Mouse (Mus musculus) thymus, postnatal 0 days (tissue): ENCODE measurements around the gene Urm1. TPM values are rescaled to one million over a fixed set of nuclear protein-coding genes. Genes with fewer than 3 reads are reported as not detected.

Experiments used
- microRNA-seq: library from miRNA; unstranded; fragments of <30 nt; microRNA quantifications from one replicate; pipeline ENCODE4, GENCODE M21; 2016; ENCODE audit warnings: borderline number of aligned reads
- polyA plus RNA-seq: library from polyadenylated mRNA; unstranded; fragments of >200 nt; fragmentation: Nextera tagmentation; extraction: Ambion mirVana; gene quantifications from 2 replicates; pipeline ENCODE4 v1.2.1, GENCODE M21; 2015

Gene Urm1
- polyA plus RNA-seq, 1 experiment from 2014 or later = 18.0 TPM

Small RNAs within 50 kb of the gene (microRNA-seq; reads per million reads assigned to microRNA genes)
- gene Mir219a-2 = not detected
- not detected for gene Mir219b

Other genes with a start within 250 kb of the Urm1 start
- 16.0 and 19.1 TPM in 2 replicates for gene Rapgef1, start 200.4 kb upstream of the Urm1 start, polyA plus RNA-seq
- 0.19 TPM in 1 of 2 replicates, not detected in the other for gene Gm13420, start 68.4 kb upstream of the Urm1 start, polyA plus RNA-seq
- gene Gm13547, start 60.8 kb upstream of the Urm1 start, polyA plus RNA-seq = not detected in 2 replicates
- 13.9 and 14.9 TPM in 2 replicates for gene Coq4, start 32.6 kb upstream of the Urm1 start, polyA plus RNA-seq
- 21.3 and 27.7 TPM in 2 replicates for gene Trub2, start 31.6 kb upstream of the Urm1 start, polyA plus RNA-seq
- 6.1 and 6.6 TPM in 2 replicates for gene Slc27a4, start 17.4 kb upstream of the Urm1 start, polyA plus RNA-seq
- 7.0 and 8.6 TPM in 2 replicates for gene Cercam, start 49.1 kb downstream of the Urm1 start, polyA plus RNA-seq
- 47.9 and 56.2 TPM in 2 replicates for gene Odf2, start 69.1 kb downstream of the Urm1 start, polyA plus RNA-seq
- 47.6 and 55.3 TPM in 2 replicates for gene Gle1, start 115.4 kb downstream of the Urm1 start, polyA plus RNA-seq
- gene Sptan1, start 145.5 kb downstream of the Urm1 start, polyA plus RNA-seq = 47.5 and 53.2 TPM in 2 replicates
- 13.6 and 15.4 TPM in 2 replicates for gene Wdr34, start 228.8 kb downstream of the Urm1 start, polyA plus RNA-seq
- 418 and 429 TPM in 2 replicates for gene Set, start 237.3 kb downstream of the Urm1 start, polyA plus RNA-seq